Mouse (Mus musculus): ENCODE measurements around the gene Pdcd2l.
A peak's percentile ranks its signal among the peaks of the same experiment; 100 is the strongest.
"Not testable (repeated sequence)": the region's sequence is repeated elsewhere in the genome, so short reads cannot be mapped to it uniquely, and the experiment has no call there.

Gene Pdcd2l

GRCm38 (mm10) chr7:34213281-34213680 is 16.8 kb upstream of the Pdcd2l start:
- ATAC-seq (ENCODE audit: low TSS enrichment), result no peak

DNA sequence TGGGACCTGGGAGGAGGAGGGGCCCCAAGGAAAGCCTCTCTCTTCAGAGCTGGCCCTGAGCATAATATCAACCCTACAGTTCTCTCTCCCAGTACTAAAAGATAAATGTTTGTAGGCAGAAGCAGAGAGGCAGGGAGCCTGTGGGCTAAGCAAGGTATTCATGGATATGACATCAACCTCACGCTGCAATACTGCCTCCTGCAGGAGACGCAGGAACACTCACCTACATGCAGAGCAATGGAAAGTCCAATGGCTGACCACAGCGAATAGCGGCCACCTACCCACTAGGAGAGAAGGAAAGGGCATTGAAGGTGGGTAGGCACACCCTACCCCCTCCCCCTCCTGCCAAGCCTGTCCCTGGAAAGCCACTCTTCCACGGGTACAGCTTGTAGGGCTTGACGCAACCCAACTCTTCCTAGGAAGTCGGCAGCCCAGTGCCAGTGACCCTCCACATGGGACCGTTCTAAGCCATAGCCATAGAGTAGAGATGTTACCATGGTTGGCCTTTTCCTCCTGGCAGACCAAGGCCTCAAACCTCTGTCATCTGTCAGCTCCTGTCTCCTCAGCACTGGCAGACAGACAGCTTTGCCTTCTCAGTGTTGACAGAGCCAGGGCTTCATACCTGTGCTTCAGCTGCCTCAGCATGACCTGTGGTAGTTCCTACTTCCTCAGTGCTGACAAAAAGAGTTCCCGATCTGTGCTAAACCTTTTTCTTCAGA is 11.7 kb upstream of the Pdcd2l start:
- ATAC-seq (ENCODE audit: low TSS enrichment), result no peak

- no peak for ATAC-seq (ENCODE audit: low TSS enrichment)
Measured at GRCm38 (mm10) chr7:34206331-34206730, 9.9 kb upstream of the Pdcd2l start.

DNA sequence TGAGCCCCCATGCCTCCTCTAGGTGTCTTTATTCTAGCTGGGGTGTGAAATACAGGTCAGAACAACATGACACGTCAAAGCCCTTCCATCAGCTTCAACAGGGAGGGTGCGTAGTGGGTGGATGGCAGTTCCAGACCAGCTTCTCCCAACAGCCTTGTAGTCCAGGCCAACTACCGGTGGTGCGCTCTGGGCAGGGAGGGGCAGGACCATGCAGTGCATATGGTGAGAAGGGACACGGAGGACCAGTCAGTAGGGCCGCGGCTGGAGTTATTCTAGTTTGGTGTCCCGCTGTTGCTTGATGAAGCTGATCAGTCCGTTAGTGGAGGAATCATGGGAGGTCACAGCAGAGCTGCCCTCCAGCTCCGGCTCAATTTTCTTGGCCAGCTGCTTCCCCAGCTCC is 5.7 kb upstream of the Pdcd2l start:
- ATAC-seq (ENCODE audit: low TSS enrichment), result not testable (repeated sequence)

GRCm38 (mm10) chr7:34200829-34201228 is 4.4 kb upstream of the Pdcd2l start:
- ATAC-seq (ENCODE audit: low TSS enrichment), result no peak

GRCm38 (mm10) chr7:34198346-34198745 is 1.9 kb upstream of the Pdcd2l start:
- ATAC-seq (ENCODE audit: low TSS enrichment), result 0 out of 2 replicates have a peak, but pooled peaks have one; percentile 14

DNA sequence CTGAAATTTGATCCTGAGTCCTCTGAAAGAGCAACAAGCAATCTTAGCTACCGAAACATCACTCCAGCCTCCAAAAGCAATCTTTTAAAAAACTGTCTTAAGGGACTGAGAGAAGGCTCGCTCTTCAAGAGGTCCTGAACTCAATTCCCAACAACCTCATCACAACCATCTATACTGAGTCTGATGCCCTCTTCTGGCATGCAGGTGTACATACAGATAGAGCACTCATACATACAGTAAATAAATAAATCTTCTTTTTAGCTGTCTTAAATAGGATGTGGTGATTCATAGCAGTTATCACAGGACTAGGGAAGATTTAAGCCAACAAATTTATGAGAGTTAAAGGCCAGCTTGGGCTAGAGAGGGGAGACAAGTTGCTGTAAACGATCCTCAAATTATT is 829 bp downstream of the Pdcd2l start:
- ATAC-seq (ENCODE audit: low TSS enrichment), result no peak

DNA sequence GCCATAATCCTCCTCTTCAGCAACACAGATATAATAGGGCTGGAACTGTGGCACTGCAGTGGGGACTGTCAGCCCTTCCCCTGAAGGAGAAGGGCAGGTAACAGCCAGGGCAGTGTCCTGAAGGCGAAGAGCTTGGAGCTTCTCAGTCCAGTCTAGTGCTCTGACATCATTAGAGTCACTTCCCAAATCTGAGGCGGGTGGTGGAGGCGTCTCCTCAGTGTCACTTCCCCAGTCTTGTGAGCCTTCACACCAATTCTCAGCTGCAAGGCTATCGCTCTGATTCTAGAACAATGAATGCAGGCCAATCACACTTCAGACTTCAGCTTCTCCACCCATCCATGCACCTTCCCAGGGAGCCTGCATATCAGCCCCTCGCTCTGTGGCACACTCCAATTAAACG is 3.6 kb downstream of the Pdcd2l start:
- ATAC-seq (ENCODE audit: low TSS enrichment), result no peak

DNA sequence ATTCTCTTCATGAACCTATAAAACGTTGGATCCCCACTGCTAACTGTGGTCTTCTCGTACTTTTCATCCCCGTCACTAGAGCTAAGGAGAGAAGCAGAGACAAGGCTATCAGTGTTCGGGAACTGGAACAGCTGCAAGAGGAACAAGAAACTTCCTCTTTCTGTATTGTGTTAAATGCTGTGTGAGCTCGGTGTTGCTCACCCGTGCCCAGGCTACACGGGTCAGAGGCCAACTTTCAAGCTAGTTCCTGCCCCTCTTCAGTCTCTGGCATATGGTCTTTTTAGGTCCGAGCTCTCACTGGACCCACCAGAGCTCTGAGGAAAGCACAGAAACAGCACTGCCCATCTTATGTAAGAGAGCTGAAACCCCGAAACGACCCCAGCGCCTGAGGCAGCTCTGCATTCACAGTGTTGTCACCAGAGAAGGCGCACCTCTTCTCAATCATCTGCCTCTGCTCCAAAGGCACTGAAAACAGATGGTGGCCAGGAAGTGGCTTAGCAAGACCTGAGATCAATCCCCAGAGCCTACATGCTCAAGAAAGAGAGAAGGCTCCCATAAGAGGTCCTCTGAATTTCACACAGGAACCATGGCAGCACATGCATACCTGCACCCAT is 7.0 kb downstream of the Pdcd2l start:
- no peak; the same call in 1 of the 2 replicates for ATAC-seq (ENCODE audit: low TSS enrichment)

DNA sequence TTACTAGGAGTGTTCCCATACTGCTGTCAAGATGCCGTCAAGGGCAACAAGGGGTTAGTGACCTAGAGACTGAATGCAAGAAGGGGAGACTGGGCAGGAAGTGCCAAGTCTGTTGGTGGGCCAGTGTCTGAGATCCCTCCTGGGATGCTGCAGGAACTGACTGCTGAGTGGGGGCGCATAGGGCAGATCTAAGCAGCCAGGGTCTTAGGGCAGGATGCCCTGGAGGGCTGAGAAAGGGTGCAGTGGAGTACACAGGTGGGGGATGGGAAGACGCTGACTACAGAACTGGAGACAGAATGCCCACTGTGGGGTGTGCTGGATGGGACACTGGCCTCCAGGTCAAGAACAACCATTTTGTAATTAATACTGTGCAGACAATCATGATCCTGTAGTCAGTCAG is 12.7 kb downstream of the Pdcd2l start:
- no peak for ATAC-seq (ENCODE audit: low TSS enrichment)

- no peak for ATAC-seq (ENCODE audit: low TSS enrichment)
Measured at GRCm38 (mm10) chr7:34183356-34183755, 13.1 kb downstream of the Pdcd2l start.

GRCm38 (mm10) chr7:34176241-34176640 is 20.2 kb downstream of the Pdcd2l start:
- not testable (repeated sequence) for ATAC-seq (ENCODE audit: low TSS enrichment)

- no peak for ATAC-seq (ENCODE audit: low TSS enrichment)
Measured at GRCm38 (mm10) chr7:34172251-34172650, 24.2 kb downstream of the Pdcd2l start.

GRCm38 (mm10) chr7:34169454-34169853 is 27.0 kb downstream of the Pdcd2l start, which contains the start of gene Uba2:
Uba2 (minus strand) TSS chr7:34169599.
- no peak for ATAC-seq (ENCODE audit: low TSS enrichment)

DNA sequence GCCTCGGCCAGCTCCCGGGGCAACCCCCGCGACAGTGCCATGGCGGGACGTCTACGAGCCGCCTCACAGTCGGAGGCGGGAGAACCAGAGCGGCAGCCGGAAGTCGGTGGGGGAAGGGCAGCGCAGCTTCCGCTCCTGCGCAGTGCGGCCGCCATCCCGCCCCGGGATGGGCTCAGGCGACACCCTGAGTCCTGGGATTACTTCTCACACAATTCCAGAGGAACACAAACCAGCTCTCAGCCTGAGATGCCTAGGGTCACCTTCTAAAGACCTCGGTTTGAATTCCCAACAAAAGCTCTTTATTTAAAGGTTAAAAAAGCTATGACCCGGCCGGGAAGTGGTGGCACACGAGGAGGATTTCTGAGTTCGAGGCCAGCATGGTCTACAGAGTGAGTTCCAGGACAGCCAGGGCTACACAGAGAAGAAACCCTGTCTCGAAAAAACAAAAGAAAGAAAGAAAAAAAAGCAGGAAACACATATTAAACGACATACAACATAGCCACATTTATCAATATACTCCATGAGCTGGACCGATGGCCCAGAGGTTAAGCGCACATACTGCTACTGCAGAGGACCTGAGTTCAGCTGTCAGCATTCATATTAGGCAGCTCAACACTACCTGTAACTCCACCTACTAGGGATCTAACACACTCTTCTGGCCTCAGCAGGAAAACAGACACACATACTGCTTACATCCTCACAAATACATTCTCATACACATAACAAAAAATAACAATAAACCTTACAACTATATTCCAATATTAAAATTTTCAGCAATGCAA is 27.8 kb downstream of the Pdcd2l start:
- peak; percentile 97 for ATAC-seq (ENCODE audit: low TSS enrichment)

DNA sequence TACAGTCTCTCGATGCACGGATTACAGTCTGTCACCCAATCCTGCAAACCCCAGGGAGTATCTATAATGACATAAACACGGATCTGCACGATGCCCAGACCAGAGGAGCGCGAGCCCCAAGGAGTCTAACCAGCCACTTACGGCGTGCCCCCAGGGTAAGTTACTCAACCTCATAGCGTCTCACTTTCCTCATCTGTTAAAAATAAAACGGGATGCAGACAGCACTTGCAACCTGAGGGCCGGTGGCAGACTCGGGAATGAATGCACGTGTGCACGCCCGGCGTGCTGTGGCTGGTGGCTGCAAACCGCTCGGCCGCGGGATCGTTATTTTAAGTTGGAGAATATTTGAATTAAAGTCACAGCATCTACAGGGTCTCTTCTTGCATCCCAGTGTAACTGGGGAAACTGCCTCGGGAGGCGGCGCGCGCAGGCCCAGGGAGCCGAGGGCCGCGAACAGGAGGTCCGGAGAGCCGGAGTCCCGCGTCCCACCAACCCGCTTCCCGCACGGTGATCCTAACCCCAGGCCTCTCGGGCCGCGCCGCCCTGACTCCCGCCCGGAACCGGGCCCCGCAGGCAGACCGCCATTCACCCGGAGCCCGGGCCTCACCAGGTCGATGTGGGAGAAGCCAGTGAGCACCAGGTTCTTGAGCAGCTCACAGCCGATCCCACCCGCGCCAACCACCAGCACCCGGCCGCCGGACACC is 28.5 kb downstream of the Pdcd2l start:
- no peak; the same call in none of the 2 replicates for ATAC-seq (ENCODE audit: low TSS enrichment)

DNA sequence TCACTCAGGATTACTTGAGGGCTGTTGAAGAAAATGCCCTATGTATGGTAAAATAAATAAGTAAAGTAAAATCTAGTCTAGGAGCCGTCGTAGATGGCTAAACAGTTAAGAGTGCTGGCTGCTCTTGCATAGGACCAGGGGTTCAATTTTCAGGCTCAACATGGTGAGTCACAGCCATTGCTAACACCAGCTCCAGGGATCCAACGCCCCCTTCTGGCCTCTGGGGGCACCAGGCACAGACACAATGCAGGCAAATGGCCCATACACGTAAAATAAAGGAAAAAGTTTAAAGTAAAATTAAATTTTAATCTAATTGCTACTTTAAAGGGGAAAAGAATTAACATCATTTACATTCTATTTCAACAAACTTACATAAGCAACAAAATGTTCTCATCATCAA is 29.6 kb downstream of the Pdcd2l start:
- ATAC-seq (ENCODE audit: low TSS enrichment), result no peak

GRCm38 (mm10) chr7:34165999-34166398 is 30.5 kb downstream of the Pdcd2l start:
- ATAC-seq (ENCODE audit: low TSS enrichment), result no peak

DNA sequence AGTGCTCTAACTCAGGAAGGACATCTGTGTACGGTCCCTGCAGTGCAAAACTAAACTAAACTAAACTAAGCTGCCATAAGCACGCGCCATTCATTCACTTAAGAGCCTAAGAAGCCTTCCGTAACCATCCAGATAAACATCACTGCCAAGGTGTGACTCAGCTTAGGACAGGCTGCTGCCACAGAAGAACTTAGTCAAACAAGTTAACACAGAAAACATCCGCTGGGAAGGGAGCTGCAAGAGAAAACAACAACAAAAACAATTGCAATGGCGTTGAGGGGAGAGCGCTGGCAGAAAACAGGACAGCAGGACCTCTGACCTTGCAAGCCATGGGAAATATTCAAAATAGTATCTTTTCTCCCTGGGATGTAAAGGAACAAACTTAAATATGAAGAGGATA is 31.8 kb downstream of the Pdcd2l start:
- ATAC-seq (ENCODE audit: low TSS enrichment), result no peak

DNA sequence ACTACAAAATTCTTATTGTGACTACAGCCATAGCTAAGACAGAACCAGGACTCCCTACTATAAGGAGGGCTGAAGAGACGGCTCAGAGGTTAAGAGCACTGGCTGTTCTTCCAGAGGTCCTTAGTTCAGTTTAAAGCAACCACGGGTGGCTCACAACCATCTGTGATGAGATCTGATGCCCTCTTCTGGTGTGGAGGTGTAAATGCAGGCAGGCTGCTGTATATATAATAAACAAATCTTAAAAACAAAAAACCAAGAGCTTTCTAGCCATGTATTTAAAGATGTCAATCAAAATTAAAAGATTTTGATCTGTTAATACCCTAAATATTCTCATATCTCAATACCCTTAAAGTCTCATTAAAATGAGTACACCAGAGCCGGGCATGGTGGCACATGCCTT is 37.3 kb downstream of the Pdcd2l start:
- no peak for ATAC-seq (ENCODE audit: low TSS enrichment)

DNA sequence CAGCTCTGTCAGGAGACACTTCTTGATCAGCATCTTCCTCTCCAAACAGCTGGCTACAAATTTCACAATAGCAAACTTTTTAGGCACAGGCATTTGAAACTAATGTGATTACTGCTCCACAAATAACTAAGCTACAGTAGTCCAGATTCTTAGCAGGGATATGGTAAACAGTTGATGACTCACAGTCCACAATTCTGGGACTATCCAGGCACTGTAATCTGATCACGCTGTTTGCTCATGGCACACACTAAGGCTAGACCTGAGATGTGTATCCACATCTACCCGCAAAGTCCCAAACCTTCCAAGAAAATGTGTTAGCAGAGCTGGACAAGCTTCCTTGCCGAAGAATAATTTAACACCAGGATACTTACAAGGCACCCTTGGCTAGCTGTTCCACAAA is 38.5 kb downstream of the Pdcd2l start:
- ATAC-seq (ENCODE audit: low TSS enrichment), result no peak

- ATAC-seq (ENCODE audit: low TSS enrichment), result no peak
Measured at GRCm38 (mm10) chr7:34147193-34147592, 49.3 kb downstream of the Pdcd2l start.
